Mouse (Mus musculus): ENCODE data around the gene 1700016H13Rik. TPM values are rescaled to one million over a fixed set of nuclear protein-coding genes. Genes with fewer than 3 reads are reported as not detected.

The 1700016H13Rik gene
- polyA plus RNA-seq, 1 experiment from 2014 or later: 0.28 TPM

- no peaks in the 10 kb centered on the region for H3K9me3 ChIP-seq (replicated peaks; ENCODE audit: control insufficient read depth, low read length)
- no peaks in the 10 kb centered on the region for H3K27me3 ChIP-seq (ENCODE audit: control insufficient read depth, insufficient read depth, low read length)
- no peak overlapping the region for H3K27ac ChIP-seq (replicated peaks; ENCODE audit: low read depth, low read length)
- no peak overlapping the region for H3K4me3 ChIP-seq (ENCODE audit: low read depth, low read length)
- ATAC-seq (replicated peaks; ENCODE audit: insufficient number of reproducible peaks, low FRiP score, low TSS enrichment, low read depth): 0 out of 2 replicates have a peak, but pooled peaks have one; percentile 48
- H3K4me2 ChIP-seq (ENCODE audit: low read depth, low read length): no peak overlapping the region
- WGBS: 70% methylated on average over 9 of the region's 9 CpGs
- no peak overlapping the region for H3K9ac ChIP-seq (replicated peaks; ENCODE audit: low read length)
- no peak for DNase-seq (ENCODE audit: low spot score)
- H3K36me3 ChIP-seq (replicated peaks; ENCODE audit: control insufficient read depth, insufficient read depth, low read depth, low read length): no peaks in the 10 kb centered on the region
- H3K4me1 ChIP-seq (ENCODE audit: control insufficient read depth, insufficient read depth, low read length): no peaks in the 10 kb centered on the region
Measured at GRCm38 (mm10) chr5:103664932-103665331, 9.1 kb upstream of the 1700016H13Rik start.

DNA sequence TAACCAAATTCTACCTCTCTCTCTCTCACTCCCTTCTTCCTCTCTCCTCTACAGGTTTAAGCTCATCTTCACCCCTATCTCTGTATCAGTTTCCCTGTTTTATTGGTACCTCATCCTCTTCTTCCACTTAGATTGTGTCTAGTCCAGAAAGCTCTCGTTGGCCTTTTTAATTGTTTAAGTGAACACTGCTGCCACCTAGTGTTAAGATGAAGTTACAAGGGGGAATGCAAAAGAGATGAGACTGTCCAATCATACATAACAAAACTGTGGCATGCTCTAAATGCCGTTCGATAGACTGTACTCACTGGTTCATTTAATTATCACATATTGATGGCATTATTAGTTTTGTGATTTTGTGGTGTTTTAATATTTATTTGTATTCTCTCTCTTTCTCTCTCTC lies 3.8 kb upstream of the 1700016H13Rik start:
- H3K27ac ChIP-seq (replicated peaks; ENCODE audit: low read depth, low read length): no peak overlapping the region
- H3K9me3 ChIP-seq (replicated peaks; ENCODE audit: control insufficient read depth, low read length): no peaks in the 10 kb centered on the region
- DNase-seq (ENCODE audit: low spot score): peak; percentile 85
- no peaks in the 10 kb centered on the region for H3K36me3 ChIP-seq (replicated peaks; ENCODE audit: control insufficient read depth, insufficient read depth, low read depth, low read length)
- no peaks in the 10 kb centered on the region for H3K4me1 ChIP-seq (ENCODE audit: control insufficient read depth, insufficient read depth, low read length)
- no peak for ATAC-seq (replicated peaks; ENCODE audit: insufficient number of reproducible peaks, low FRiP score, low TSS enrichment, low read depth)
- 43% methylated on average over 3 of the region's 3 CpGs for WGBS
- no peak overlapping the region for H3K4me2 ChIP-seq (ENCODE audit: low read depth, low read length)
- no peaks in the 10 kb centered on the region for H3K27me3 ChIP-seq (ENCODE audit: control insufficient read depth, insufficient read depth, low read length)
- H3K4me3 ChIP-seq (ENCODE audit: low read depth, low read length): no peak overlapping the region
- no peak overlapping the region for H3K9ac ChIP-seq (replicated peaks; ENCODE audit: low read length)

GRCm38 (mm10) chr5:103658921-103659320 lies 3.1 kb upstream of the 1700016H13Rik start:
- WGBS: 68% methylated on average over 5 of the region's 5 CpGs
- peak; percentile 31 for DNase-seq (ENCODE audit: low spot score)
- H3K9me3 ChIP-seq (replicated peaks; ENCODE audit: control insufficient read depth, low read length): no peaks in the 10 kb centered on the region
- H3K4me2 ChIP-seq (ENCODE audit: low read depth, low read length): no peak overlapping the region
- no peaks in the 10 kb centered on the region for H3K36me3 ChIP-seq (replicated peaks; ENCODE audit: control insufficient read depth, insufficient read depth, low read depth, low read length)
- no peak overlapping the region for H3K4me3 ChIP-seq (ENCODE audit: low read depth, low read length)
- no peak overlapping the region for H3K27ac ChIP-seq (replicated peaks; ENCODE audit: low read depth, low read length)
- no peak overlapping the region for H3K9ac ChIP-seq (replicated peaks; ENCODE audit: low read length)
- H3K27me3 ChIP-seq (ENCODE audit: control insufficient read depth, insufficient read depth, low read length): no peaks in the 10 kb centered on the region
- H3K4me1 ChIP-seq (ENCODE audit: control insufficient read depth, insufficient read depth, low read length): no peaks in the 10 kb centered on the region
- no peak for ATAC-seq (replicated peaks; ENCODE audit: insufficient number of reproducible peaks, low FRiP score, low TSS enrichment, low read depth)

GRCm38 (mm10) chr5:103654780-103655179 lies 1.0 kb downstream of the 1700016H13Rik start:
- Histone ChIP-seq H3K9ac (replicated peaks; ENCODE audit: low read length) (no peak overlapping the region), H3K4me3 (ENCODE audit: low read depth, low read length) (no peak overlapping the region), H3K4me1 (ENCODE audit: control insufficient read depth, insufficient read depth, low read length) (no peaks in the 10 kb centered on the region), H3K4me2 (ENCODE audit: low read depth, low read length) (no peak overlapping the region; the same call in 1 of the 2 replicates), H3K27me3 (ENCODE audit: control insufficient read depth, insufficient read depth, low read length) (no peaks in the 10 kb centered on the region), H3K27ac (replicated peaks; ENCODE audit: low read depth, low read length) (no peak overlapping the region), H3K9me3 (replicated peaks; ENCODE audit: control insufficient read depth, low read length) (no peaks in the 10 kb centered on the region), H3K36me3 (replicated peaks; ENCODE audit: control insufficient read depth, insufficient read depth, low read depth, low read length) (no peaks in the 10 kb centered on the region)
- WGBS: 73% methylated on average over 4 of the region's 4 CpGs
- no peak for DNase-seq (ENCODE audit: low spot score)
- ATAC-seq (replicated peaks; ENCODE audit: insufficient number of reproducible peaks, low FRiP score, low TSS enrichment, low read depth): no peak

DNA sequence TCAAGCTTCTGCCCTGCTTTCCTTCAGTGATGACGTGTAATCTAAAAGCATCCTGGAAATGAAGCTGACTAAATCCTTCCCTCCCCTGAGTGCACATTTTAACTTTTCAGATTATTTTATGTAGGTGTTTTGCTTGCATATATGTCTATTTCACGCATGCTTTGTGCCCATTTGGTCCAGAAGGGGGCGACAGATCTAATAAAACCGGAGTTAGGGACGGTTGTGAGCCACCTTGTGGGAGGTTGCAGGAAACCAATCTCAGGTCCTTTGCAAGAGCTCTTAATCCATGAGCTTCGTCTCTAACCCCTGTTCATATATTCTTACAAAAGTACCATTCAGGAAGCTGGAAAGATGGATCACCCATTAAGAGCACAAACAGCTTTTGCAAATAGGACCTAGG lies 1.6 kb downstream of the 1700016H13Rik start:
- Histone ChIP-seq H3K4me2 (ENCODE audit: low read depth, low read length) (no peak overlapping the region), H3K27ac (replicated peaks; ENCODE audit: low read depth, low read length) (no peak overlapping the region), H3K4me3 (ENCODE audit: low read depth, low read length) (no peak overlapping the region), H3K27me3 (ENCODE audit: control insufficient read depth, insufficient read depth, low read length) (no peaks in the 10 kb centered on the region), H3K4me1 (ENCODE audit: control insufficient read depth, insufficient read depth, low read length) (no peaks in the 10 kb centered on the region), H3K9ac (replicated peaks; ENCODE audit: low read length) (no peak overlapping the region), H3K9me3 (replicated peaks; ENCODE audit: control insufficient read depth, low read length) (no peaks in the 10 kb centered on the region), H3K36me3 (replicated peaks; ENCODE audit: control insufficient read depth, insufficient read depth, low read depth, low read length) (no peaks in the 10 kb centered on the region)
- ATAC-seq (replicated peaks; ENCODE audit: insufficient number of reproducible peaks, low FRiP score, low TSS enrichment, low read depth) (no peak), DNase-seq (ENCODE audit: low spot score) (peak; percentile 75)
- WGBS: 22% methylated on average over 6 of the region's 6 CpGs

DNA sequence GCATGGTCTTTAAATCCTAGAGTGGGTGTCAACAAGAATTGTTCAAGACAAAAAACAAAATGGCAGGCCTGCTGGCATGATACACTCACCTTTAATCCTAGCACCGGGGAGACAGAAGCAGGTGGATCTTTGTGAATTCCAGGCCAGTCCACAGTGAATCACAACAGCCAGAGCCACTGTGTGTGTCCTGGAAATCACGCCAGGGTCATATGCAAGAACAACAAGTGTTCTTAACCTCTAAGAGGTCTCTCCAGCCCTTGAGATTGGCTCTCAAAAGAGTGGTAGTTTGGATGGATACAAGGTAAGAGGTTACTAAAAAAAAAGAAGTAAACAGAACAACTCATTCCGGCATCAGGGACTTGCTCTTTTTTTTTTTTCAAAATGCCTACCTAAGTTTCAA lies 8.5 kb downstream of the 1700016H13Rik start:
- H3K9me3 ChIP-seq (replicated peaks; ENCODE audit: control insufficient read depth, low read length): no peaks in the 10 kb centered on the region
- H3K36me3 ChIP-seq (replicated peaks; ENCODE audit: control insufficient read depth, insufficient read depth, low read depth, low read length): no peaks in the 10 kb centered on the region
- no peak for DNase-seq (ENCODE audit: low spot score)
- H3K27me3 ChIP-seq (ENCODE audit: control insufficient read depth, insufficient read depth, low read length): no peaks in the 10 kb centered on the region
- H3K4me1 ChIP-seq (ENCODE audit: control insufficient read depth, insufficient read depth, low read length): no peaks in the 10 kb centered on the region
- H3K4me3 ChIP-seq (ENCODE audit: low read depth, low read length): no peak overlapping the region
- WGBS: 81% methylated on average over 3 of the region's 3 CpGs
- no peak overlapping the region for H3K9ac ChIP-seq (replicated peaks; ENCODE audit: low read length)
- no peak for ATAC-seq (replicated peaks; ENCODE audit: insufficient number of reproducible peaks, low FRiP score, low TSS enrichment, low read depth)
- no peak overlapping the region for H3K4me2 ChIP-seq (ENCODE audit: low read depth, low read length)
- H3K27ac ChIP-seq (replicated peaks; ENCODE audit: low read depth, low read length): no peak overlapping the region

- Histone ChIP-seq H3K36me3 (replicated peaks; ENCODE audit: control insufficient read depth, insufficient read depth, low read depth, low read length) (no peaks in the 10 kb centered on the region), H3K27me3 (ENCODE audit: control insufficient read depth, insufficient read depth, low read length) (no peaks in the 10 kb centered on the region), H3K4me3 (ENCODE audit: low read depth, low read length) (no peak overlapping the region), H3K9me3 (replicated peaks; ENCODE audit: control insufficient read depth, low read length) (no peaks in the 10 kb centered on the region), H3K4me2 (ENCODE audit: low read depth, low read length) (no peak overlapping the region), H3K27ac (replicated peaks; ENCODE audit: low read depth, low read length) (no peak overlapping the region), H3K4me1 (ENCODE audit: control insufficient read depth, insufficient read depth, low read length) (no peaks in the 10 kb centered on the region), H3K9ac (replicated peaks; ENCODE audit: low read length) (no peak overlapping the region)
- DNase-seq (ENCODE audit: low spot score) (no peak), ATAC-seq (replicated peaks; ENCODE audit: insufficient number of reproducible peaks, low FRiP score, low TSS enrichment, low read depth) (no peak)
- 90% methylated on average over 1 of the region's 1 CpGs for WGBS
Measured at GRCm38 (mm10) chr5:103644167-103644566, 11.6 kb downstream of the 1700016H13Rik start.

DNA sequence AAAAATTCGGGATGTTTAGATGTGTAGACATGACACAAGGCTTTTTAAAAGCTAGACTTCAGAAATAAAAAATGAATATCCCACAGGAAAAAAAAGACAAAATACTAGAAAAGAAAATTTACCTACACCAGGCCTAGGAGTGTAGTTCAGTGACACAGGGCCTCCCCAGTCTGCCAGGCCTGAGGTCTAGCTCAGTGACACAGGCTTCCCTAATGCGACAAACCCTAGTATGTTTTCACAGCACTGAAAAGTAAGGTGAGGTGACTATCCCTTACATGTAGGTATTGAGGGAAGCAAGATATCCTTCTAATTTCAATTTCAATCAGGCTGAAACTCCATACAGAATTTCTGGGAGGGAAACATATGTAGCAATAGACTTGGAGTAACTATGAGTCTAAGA lies 18.6 kb downstream of the 1700016H13Rik start:
- Histone ChIP-seq H3K27ac (replicated peaks; ENCODE audit: low read depth, low read length) (no peak overlapping the region), H3K9ac (replicated peaks; ENCODE audit: low read length) (no peak overlapping the region), H3K36me3 (replicated peaks; ENCODE audit: control insufficient read depth, insufficient read depth, low read depth, low read length) (no peaks in the 10 kb centered on the region), H3K4me1 (ENCODE audit: control insufficient read depth, insufficient read depth, low read length) (no peaks in the 10 kb centered on the region), H3K9me3 (replicated peaks; ENCODE audit: control insufficient read depth, low read length) (no peaks in the 10 kb centered on the region), H3K27me3 (ENCODE audit: control insufficient read depth, insufficient read depth, low read length) (no peaks in the 10 kb centered on the region), H3K4me2 (ENCODE audit: low read depth, low read length) (no peak overlapping the region), H3K4me3 (ENCODE audit: low read depth, low read length) (no peak overlapping the region)
- DNase-seq (ENCODE audit: low spot score): no peak
- 88% methylated on average over 2 of the region's 2 CpGs for WGBS
- no peak for ATAC-seq (replicated peaks; ENCODE audit: insufficient number of reproducible peaks, low FRiP score, low TSS enrichment, low read depth)

Data from embryonic facial prominence, embryonic 11.5 days (tissue).